Mouse (Mus musculus) adrenal gland (tissue): ENCODE results near the gene Tesmin.

Source experiments
- intact Hi-C: fragments of 180-260 bp; cut with DNase I; formaldehyde crosslinking; loops from one replicate; pipeline ENCODE4 v1.15.1; 2025
- long read RNA-seq, 2 experiments: library from polyadenylated mRNA; unstranded; transcript quantifications; one replicate each; pipeline ENCODE4 v2.0.0; 2020; ENCODE audit warnings: borderline replicate concordance in 1 of 2; ENCODE audit not compliant: insufficient replicate concordance in 1 of 2

The Tesmin gene
- long read RNA-seq, experiment 1, partial matches to known transcripts, result 0 of 1 reads
- long read RNA-seq, experiment 1, other reads (novel, unspliced or antisense), result 0 of 1 reads
- long read RNA-seq, experiment 2, result 0 reads

- intact Hi-C loops, result loop anchor here (2.0 to 5.0 kb wide), 2 partner anchors 66 kb away; partner anchors contain the start of gene Cpt1a
Measured at GRCm38 (mm10) chr19:3388629-3389057, at the start of gene Tesmin. TSS of gene Tesmin (plus strand) at chr19:3388857.

DNA sequence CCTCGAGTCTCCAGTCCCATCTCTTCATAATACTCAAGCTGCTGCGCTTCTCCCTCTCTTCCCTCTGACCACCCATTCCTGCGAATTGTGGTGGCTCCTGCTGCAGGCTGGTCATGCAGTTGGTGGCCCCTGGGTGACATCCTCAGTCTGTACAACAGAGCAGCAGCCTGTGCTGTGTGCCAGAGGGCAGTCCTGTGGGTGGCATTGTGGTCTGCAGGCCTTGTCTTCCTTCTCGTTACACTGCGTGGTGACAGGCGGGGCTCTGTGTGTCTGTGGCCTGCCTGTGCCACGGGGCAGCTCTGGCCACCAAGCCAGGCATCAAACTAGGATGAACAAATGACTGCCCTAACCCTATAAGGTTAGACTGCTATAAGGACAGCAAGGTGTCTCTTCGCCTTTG is 49.5 kb upstream of the Tesmin start:
- intact Hi-C loops, result no loop called here

DNA sequence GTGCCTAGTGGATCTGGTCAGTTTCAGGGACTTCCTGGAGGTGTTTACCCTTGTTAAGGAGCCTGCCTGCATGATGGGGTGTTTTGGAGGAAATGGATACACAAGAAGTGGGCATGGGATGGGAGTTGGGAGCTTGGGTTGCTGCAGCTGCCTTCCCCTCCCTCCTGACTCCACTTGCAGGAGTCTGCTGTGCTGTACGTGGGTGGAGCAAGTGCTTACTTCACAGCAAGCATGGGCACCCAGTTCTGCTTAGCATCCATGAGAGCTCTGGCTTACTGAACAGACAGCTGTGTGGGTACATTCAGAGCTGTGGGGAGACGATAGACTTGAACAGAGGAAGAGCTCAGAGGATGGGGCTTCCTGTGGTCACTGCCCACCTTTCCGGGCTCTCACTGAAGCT is 47.6 kb upstream of the Tesmin start:
- intact Hi-C loops, result no loop called here

DNA sequence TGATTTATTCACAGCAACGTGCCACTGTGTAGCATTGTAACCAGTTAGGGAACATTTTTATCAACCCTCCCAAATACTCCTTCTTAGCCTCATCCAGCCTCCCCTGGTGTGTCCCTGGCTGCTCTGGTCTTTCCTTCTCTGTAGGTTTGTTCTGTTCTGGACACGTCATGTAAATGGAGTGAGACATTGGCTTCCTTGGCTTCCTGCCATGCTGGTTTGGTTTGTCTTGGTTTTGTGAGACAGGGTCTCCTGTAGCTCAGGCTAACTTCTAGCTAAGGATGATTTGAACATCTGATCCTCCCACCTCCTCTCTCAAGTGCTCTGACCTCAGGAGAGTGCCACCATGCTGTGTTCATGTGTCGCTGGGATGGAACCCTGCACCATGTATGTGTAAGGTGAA is 44.7 kb upstream of the Tesmin start:
- intact Hi-C loops, result no loop called here

- intact Hi-C loops, result no loop called here
Measured at GRCm38 (mm10) chr19:3344636-3345544, 43.8 kb upstream of the Tesmin start.

DNA sequence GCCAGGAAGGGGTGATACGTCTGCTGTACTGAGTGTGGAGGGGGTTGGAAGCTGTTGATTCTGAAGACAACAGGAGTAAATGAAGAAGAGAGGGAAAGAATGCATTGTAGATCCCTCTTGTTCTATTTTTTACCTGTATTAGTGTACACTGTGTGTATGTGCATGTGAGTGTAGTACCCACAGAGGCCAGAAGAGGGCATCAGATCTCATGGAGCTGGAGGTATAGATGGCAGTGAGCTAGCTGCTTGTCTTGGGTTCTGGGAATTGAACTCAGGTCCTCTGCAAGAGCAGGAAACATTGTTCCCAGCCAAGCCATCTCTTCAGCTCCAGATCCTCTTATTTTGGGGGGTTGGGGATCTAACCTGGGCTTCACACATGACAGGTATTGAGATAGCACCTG is 40.9 kb upstream of the Tesmin start:
- intact Hi-C loops, result no loop called here

GRCm38 (mm10) chr19:3353415-3354111 is 35.1 kb upstream of the Tesmin start:
- intact Hi-C loops, result no loop called here

DNA sequence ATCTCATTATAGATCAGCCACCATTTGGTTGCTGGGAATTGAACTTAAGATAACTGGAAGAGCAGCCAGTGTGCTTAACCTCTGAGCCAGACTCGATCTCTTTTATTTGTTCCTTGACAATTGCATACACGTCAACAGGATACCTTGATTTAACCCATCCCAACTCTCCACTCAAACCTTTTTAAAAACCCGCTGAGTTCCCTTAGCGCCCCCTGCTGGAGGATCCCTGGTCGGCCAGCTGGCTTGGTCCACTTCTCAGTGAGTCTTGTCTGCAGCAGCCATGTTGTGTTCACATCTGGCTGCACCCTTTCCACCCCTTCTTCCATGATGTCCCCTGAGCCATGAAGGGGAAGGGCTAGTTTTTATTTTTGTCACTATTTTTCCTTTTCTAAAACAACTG is 33.6 kb upstream of the Tesmin start:
- intact Hi-C loops, result loop anchor here (5.0 kb wide), 1 partner anchor 63 kb away; no protein-coding TSS in a partner anchor

DNA sequence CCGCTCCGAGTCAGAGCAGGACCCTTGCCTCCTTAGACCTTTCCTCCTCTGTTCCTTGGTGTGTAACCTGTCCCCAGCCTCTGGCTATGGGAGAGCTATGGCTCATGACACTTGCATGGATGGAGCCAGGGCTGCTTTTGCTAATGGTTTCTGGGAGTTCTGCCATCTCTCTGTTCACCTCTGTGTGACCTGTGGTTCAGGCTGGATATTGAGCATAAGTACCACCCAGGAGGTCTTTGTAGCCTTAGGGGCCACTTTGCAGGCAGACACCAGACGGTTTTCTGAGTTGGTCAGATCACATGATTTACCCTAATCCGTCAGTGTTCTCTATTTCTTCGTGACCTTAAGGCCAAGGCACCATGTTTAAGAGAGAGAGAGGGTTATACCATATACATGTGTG is 32.1 kb upstream of the Tesmin start:
- intact Hi-C loops, result loop anchor here (5.0 kb wide), 1 partner anchor 64 kb away; no protein-coding TSS in a partner anchor

GRCm38 (mm10) chr19:3357620-3358019 is 31.0 kb upstream of the Tesmin start:
- intact Hi-C loops, result loop anchor here (5.0 kb wide), 1 partner anchor 65 kb away; no protein-coding TSS in a partner anchor

DNA sequence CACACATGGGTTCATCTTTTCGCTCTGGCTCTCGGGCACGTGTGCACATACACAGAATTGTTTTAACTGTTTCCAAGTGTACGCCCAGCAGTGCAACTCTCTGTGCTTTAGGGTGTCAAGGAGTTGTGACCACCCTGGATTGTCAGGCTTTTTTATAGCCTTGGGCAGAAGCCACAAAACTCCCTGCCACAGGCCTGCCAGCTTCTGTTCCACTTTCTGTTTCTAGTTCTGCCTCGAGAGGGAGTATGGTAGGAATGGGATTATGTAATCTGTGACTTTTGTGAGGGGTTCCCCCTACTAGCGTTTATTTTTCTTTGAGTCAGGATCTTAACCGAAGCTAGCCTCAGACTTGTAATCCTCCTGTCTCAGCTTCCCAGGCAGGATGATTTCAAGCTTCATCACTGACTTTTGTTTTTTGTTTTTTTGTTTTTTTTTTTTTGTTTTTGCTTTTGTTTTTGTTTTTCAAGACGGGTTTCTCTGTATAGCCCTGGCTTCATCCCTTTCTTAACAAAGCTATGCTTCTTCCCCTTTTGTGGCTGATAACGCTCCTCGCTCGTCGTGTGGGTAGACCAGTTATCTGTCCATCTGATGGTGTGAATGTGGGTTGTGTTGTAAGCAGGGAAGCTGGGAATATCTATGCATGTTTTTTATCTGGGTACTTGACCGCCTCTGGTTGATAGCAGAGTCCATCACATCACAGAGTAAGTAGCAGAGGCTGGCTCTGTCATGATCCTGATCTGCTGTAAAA is 28.6 kb upstream of the Tesmin start:
- intact Hi-C loops, result loop anchor here (5.0 kb wide), 1 partner anchor 68 kb away; no protein-coding TSS in a partner anchor

GRCm38 (mm10) chr19:3363510-3363909 is 25.1 kb upstream of the Tesmin start:
- intact Hi-C loops, result no loop called here

GRCm38 (mm10) chr19:3365089-3365488 is 23.6 kb upstream of the Tesmin start:
- intact Hi-C loops, result no loop called here

GRCm38 (mm10) chr19:3368276-3368675 is 20.4 kb upstream of the Tesmin start:
- intact Hi-C loops, result no loop called here

DNA sequence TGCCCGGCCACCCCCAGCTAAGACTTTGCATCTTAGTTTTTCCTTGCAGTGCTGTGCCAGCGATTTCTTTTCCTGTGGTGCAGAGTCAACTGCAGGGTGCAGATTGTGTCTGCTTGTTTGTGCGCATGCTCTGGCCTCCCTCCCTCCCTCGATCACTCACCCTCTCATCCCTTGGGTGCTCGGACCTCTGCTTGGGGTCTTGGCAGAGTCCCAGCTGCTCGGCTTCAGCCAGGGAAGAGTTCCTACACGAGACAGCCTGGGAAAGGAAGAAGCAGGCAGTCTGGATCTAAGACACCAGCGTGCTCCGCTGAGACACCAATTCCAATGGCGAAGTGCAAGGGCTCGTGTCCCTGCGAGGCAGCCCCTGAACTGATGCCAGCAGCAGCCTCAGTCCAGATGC is 15.3 kb upstream of the Tesmin start:
- intact Hi-C loops, result no loop called here

- intact Hi-C loops, result no loop called here
Measured at GRCm38 (mm10) chr19:3374028-3374427, 14.6 kb upstream of the Tesmin start.

GRCm38 (mm10) chr19:3375945-3376495 is 12.6 kb upstream of the Tesmin start:
- intact Hi-C loops, result loop anchor here (5.0 kb wide), 1 partner anchor 84 kb away; no protein-coding TSS in a partner anchor

- intact Hi-C loops, result loop anchor here (5.0 kb wide), 1 partner anchor 85 kb away; no protein-coding TSS in a partner anchor
Measured at GRCm38 (mm10) chr19:3376966-3377715, 11.5 kb upstream of the Tesmin start.

- intact Hi-C loops, result loop anchor here (5.0 kb wide), 1 partner anchor 86 kb away; no protein-coding TSS in a partner anchor
Measured at GRCm38 (mm10) chr19:3378614-3379013, 10.0 kb upstream of the Tesmin start.

DNA sequence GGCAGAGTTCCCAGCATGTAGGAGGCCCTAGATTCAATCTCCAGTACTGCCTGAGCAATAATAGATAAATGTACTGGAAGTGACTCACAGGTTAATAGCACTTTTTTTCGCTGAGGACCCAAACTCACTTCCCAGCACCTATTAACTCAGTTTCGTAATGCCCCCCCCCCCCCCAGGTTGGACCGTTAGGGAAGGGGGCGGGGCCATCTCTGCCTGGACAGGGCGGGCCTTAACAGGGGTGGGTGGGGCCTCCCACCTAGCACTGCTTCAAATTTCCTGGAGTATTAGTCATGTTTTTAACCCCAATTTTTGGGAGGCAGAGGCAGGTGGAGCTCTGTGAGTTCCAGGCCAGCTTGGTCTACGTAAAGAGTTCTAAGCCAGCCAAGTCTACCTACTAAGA is 596 bp upstream of the Tesmin start:
- intact Hi-C loops, result loop anchor here (2.0 to 5.0 kb wide), 2 partner anchors 66 to 67 kb away; partner anchors contain the start of gene Cpt1a
